Mouse (Mus musculus) inflammation-experienced regulatory T-cells, adult 6 months (primary cell): Measurements from ENCODE around the gene 1700020L24Rik. TPM values are rescaled to one million over a fixed set of nuclear protein-coding genes. Genes with fewer than 3 reads are reported as not detected.
A peak's percentile ranks its signal among the peaks of the same experiment; 100 is the strongest.

Experiments
- ATAC-seq: one replicate; pipeline ENCODE4 v1.8.0; 2017
- polyA plus RNA-seq, 3 experiments: library from polyadenylated mRNA; unstranded; fragments of 100-300 nt; shearing (Covaris generic); gene quantifications; one replicate each; pipeline ENCODE4 v1.2.1; 2017

Gene 1700020L24Rik
- polyA plus RNA-seq = 1 to 10 TPM in 1 of 3 experiments, under 1 TPM in 1, not detected in 1; 0.48 to 1.6 TPM

GRCm38 (mm10) chr11:83437377-83437776 is at the start of gene 1700020L24Rik:
1700020L24Rik (plus strand) TSS chr11:83437677.
- no peak for ATAC-seq

GRCm38 (mm10) chr11:83393062-83393461 is 44.4 kb upstream of the 1700020L24Rik start:
- no peak for ATAC-seq

DNA sequence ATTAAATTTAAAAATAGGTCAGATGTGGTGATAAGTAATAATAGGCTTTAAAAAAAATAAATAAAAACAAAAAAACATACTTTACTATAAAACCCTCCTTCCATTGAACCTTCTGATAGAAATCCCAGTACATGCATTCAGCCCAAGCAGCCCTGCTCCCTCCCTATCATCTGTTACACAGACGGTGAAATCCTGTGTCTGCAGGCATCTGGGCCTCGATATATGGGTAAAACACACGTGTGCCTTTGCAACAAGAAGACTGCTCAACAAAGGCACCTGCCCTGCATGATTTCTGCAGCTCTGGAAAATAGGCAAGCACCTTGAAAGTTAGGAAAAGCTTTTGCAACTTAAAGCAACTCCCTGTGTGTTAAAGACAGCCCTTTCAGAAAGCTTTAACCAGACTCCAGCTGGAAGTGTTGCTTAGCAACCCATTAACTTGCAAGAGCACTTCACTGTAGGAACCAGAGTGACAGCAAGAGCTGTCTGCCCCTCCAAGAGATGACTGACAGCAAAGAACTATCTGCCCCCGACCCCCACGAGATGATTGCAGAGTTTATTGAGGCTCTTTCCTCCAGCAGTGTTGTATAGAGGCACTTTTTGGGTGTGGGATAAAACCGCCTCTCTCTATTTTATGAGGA is 42.6 kb upstream of the 1700020L24Rik start:
- no peak for ATAC-seq

GRCm38 (mm10) chr11:83397626-83398025 is 39.9 kb upstream of the 1700020L24Rik start:
- no peak for ATAC-seq

GRCm38 (mm10) chr11:83398724-83399123 is 38.8 kb upstream of the 1700020L24Rik start:
- no peak for ATAC-seq

- no peak for ATAC-seq
These were observed 33.7 kb upstream of the 1700020L24Rik start for GRCm38 (mm10) chr11:83403787-83404186.

- ATAC-seq = no peak
These were observed 31.1 kb upstream of the 1700020L24Rik start for GRCm38 (mm10) chr11:83406391-83406790.

- no peak for ATAC-seq
These were observed 29.2 kb upstream of the 1700020L24Rik start for GRCm38 (mm10) chr11:83408242-83408641.

DNA sequence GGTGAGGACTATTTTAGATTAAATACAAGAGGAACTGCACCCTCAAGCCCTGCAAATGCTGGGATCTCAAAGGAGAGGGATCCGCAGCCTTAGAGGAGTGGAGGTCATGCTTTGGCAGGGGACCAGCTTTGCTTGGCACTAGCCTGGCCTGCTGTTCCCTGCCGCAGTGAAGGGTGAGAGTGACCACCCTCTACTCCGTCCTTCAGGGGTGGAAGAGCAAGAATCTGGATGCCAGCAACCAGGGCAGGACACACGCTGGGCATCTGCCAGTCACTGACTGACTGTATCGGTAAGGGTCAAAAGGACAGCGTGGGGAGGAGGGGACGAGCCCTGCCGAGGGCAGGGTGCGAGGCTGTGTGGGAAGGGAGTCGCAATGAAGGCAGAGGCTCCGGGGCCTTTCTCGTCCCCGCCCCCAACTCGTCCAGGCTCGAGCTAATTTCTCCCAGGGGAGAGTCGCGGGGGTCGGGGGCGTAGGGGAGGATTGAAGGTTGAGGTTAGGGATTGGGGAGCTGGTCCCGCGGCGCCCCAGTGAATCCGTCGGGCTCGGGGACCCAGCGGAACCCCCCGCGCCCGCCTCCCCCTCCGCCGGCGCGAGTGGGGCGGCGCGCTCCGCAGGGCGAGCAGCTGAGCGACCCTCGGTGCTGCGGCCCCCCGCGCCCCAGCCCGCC is 28.3 kb upstream of the 1700020L24Rik start, which contains the start of gene Rasl10b:
Gene Rasl10b (plus strand): TSS at position 51 of the 668 bp plus-strand sequence.
- no peak for ATAC-seq

DNA sequence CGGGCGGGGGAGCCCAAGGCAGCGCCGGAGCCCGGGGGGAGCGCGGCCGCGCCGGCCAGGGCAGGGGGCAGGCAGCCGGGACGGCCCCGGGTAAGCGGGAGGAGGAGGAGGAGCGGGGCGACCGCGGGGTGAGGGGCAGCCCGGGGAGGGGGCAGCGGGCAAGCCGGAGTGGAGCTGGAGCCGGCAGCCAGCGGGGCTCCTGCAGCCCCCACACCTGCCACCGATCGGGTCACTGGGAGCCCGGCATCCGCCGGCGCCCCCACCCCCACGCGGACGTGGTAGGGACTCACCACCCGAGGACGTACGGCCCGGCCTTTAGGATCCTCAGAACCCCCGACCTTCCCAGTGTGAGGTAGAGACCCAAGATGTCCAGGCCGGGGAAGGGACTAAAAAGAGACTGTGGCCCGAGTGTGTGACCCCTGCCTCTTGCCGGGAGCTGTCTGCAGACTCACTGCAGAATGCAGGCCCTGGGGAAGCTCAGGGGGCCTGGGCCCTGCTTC is 27.6 kb upstream of the 1700020L24Rik start:
- no peak for ATAC-seq

DNA sequence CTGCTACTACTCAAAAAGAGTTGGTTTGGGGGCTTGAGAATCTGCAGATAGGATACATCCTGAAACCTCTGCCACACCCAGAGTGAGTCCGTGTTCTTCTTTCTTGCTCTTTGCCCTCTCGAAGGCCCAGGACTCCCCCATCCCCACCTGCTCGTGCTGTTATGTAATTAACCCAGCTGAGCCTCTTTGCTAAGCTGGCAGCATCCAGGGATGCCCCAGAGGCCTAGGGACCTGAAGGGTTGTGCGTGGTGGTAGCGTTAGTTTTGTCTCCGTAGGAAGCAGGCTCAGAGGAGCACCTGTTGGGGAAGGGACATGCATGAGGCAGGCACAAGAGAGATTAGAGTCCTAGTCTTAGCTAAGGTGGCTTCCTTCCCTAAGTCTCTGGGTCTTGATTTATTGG is 27.0 kb upstream of the 1700020L24Rik start:
- ATAC-seq = no peak

GRCm38 (mm10) chr11:83417080-83417479 is 20.4 kb upstream of the 1700020L24Rik start:
- ATAC-seq = no peak

DNA sequence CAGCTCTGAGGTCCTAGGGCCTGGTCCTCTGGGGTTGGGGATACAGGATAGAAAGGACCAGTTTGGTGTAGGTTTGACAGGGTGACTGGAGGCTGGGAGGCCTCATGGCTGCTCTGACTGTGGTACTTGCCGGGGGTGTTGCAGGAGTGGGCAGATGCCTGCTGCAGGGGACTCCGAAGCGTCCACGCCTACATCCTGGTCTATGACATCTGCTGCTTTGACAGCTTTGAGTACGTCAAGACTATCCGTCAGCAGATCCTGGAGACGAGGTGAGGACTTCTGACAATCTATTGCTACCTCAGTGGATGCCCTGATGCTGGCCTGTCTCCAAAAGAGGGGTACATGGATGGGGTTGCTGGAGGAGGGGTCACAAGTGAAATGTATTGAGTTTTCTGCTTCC is 19.8 kb upstream of the 1700020L24Rik start:
- ATAC-seq = no peak

DNA sequence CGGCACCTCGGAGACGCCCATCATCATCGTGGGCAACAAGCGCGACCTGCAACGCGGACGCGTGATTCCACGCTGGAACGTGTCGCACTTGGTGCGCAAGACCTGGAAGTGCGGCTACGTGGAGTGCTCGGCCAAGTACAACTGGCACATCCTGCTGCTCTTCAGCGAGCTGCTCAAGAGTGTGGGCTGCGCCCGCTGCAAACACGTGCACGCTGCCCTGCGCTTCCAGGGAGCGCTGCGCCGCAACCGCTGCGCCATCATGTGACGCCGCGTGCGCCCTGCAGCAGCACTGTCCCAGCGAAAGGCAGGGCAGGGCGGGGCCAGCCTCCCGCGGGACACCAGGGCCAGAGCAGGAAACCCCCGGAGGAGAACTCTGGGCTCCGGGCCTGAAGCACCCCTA is 18.9 kb upstream of the 1700020L24Rik start:
- ATAC-seq = no peak

- ATAC-seq = no peak
These were observed 17.1 kb upstream of the 1700020L24Rik start for GRCm38 (mm10) chr11:83420338-83420737.

DNA sequence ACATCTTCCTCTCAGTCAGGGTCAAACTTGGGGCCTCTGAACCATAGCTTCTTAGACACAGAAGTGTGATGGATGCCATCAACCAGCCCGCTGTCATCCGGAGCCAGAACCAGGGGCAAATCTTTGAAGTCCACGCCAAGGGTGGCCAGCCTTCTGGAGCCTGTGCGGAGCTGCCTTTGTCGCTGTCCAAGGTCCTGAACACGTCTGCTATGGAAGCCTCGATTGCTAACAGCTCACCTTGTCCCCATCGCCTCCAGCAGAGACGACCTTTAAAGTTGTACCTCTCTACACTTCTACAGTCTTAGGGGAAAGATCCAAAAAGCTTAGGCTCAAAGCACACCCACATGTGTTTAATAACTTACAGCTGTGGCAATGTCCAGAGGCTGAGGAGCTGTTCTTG is 16.2 kb upstream of the 1700020L24Rik start:
- no peak for ATAC-seq

DNA sequence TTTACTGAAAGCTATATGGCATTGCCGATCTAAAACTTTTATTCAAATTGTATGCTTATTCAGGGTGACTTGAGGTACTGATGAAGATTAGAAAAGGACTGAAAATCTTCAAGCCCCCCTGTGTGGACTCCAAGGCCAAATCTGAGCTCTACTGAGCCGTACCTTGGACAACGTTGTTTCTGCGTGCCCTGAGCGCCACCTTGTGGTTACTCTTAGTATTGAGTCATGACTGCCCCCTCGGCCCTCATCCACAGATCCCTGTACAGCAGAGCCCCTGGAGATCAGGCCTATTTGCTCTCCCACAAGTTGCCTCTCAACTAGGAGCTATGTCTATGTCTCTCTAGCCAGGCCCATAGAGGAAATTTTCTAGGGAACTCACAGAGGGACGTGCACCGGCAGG is 12.8 kb upstream of the 1700020L24Rik start:
- ATAC-seq = no peak

DNA sequence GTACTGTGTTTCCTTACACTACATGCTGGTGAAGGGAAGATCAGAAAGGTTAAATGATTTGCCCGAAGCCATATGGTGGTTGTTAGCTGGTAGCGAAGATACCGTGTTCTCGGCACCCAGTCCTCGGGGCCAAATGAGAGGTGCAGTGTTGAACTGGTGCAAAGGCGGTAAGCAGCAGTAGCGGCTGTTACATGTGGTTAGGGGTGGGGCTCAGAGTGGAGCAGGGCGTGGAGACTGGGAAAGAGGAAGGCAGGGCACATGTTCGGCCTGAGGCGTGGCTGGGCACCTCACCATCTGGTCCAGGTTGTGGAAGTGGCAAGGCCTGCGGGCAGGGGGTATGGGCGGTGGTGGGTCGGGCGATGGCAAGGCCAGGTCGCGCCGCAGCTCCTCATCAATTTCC is 10.5 kb upstream of the 1700020L24Rik start:
- no peak for ATAC-seq

- ATAC-seq = no peak
These were observed 8.1 kb upstream of the 1700020L24Rik start, which contains the start of gene Gas2l2 for GRCm38 (mm10) chr11:83429355-83429754. Gas2l2 (minus strand) TSS chr11:83429455.

DNA sequence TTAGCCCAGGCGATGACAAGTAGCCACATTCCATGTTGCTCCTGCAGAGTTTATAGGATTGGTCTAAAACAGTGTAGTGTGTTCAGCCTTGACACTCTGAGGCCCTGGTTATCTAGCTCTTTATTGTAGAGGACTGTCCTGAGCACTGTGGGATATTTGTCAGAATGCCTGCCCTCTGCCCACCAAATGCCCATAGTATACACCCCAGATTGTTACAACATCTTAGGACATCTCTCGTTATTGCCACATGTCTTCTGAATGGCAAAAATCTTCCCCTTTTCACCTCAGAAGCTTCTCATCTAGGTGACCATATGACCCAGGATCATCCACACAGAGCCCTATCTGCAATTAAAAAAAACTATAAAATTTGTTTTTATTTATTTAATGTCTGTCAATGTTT is 4.9 kb upstream of the 1700020L24Rik start:
- ATAC-seq = no peak

GRCm38 (mm10) chr11:83439426-83440060 is 2.1 kb downstream of the 1700020L24Rik start:
- ATAC-seq = no peak

DNA sequence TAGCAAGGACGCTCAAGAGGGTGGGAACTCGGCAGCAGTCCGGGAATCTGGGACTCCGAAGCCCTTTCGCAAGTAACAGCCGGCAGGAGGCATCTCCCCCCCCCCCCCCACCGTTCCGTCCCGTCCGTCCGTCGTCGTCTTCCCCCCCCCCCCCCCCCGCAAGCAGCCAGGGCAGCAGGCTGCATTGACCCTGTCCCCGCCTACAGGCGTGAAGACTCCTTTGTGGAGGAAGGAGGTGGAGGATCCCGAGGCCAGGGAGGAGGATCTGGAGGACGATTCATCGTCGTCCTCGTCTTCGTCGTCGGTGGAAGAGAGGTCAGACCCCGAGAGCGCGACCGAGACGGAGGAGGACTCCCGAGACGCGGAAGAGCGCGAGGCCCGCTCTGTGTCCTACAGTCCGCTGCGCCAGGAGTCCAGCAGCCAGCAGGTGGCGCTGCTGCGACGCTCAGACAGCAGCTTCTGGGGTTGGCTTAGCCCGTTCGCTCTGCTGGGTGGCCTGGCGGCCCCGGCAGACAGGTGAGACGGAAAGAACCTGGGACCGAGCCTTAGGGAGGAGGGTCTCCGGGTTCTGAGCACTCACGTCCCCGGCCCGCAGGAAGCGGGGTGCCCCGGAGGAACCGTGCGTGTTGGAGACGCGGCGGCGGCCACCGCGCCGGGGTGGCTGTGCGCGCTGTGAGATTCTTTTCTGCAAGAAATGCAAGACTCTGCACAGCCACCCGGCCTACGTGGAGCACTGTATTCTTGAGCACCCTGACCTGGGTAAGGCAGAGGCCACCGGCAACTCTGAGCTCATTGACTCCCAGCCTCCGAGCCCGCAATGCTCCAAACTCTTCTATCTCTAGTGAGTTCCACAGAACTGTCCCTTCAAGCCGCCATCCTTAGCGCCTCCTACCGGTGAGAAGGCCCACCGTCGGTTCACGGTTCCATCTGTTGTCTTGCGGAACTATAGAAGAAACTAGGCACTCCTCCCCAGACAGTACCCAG is 2.9 kb downstream of the 1700020L24Rik start:
- ATAC-seq = peak; percentile 86
